Mouse (Mus musculus): Measurements from ENCODE around the gene Sec14l3.

- no peak for TF ChIP-seq EP300 (IDR thresholded peaks at IDR 0.05; ENCODE audit: low read depth)
- no peak for TF ChIP-seq CTCF (IDR thresholded peaks at IDR 0.05; ENCODE audit: low read depth)
Measured at GRCm38 (mm10) chr11:4035116-4035892, 29.3 kb upstream of the Sec14l3 start.
